Mouse (Mus musculus) liver, postnatal 0 days (tissue): ENCODE data around the gene Spcs1. TPM values are rescaled to one million over a fixed set of nuclear protein-coding genes. Genes with fewer than 3 reads are reported as not detected.

Experiments
- ATAC-seq: fragments of 200-750 bp; cut with Nextera tagmentation; 2 replicates; pipeline ENCODE4 v1.8.0; 2017; ENCODE audit warnings: mild to moderate bottlenecking, moderate library complexity
- DNase-seq: peaks from one replicate; pipeline ENCODE4 v3.0.0-alpha.2; 2016
- H3K27ac ChIP-seq: fragments of 300-500 bp; sonication (generic); 2 replicates; pipeline ENCODE4 v1.5.1; 2014; ENCODE audit warnings: antibody characterized with exemption, moderate library complexity, mild to moderate bottlenecking, low read depth
- H3K27me3 ChIP-seq: fragments of 300-500 bp; sonication (generic); 2 replicates; pipeline ENCODE4 v1.6.1; 2014; ENCODE audit warnings: low read length, control low read depth, mixed read lengths; ENCODE audit not compliant: insufficient read depth
- H3K36me3 ChIP-seq: fragments of 300-500 bp; sonication (generic); replicated peaks from 2 replicates; pipeline ENCODE4 v1.6.1; 2014; ENCODE audit warnings: mild to moderate bottlenecking, control low read depth, low read length, moderate library complexity, mixed read lengths; ENCODE audit not compliant: insufficient read depth
- H3K4me1 ChIP-seq: fragments of 300-500 bp; sonication (generic); 2 replicates; pipeline ENCODE4 v1.6.1; 2014; ENCODE audit warnings: antibody characterized with exemption, mild to moderate bottlenecking, control low read depth; ENCODE audit not compliant: insufficient read depth
- H3K4me2 ChIP-seq: fragments of 300-500 bp; sonication (generic); 2 replicates; pipeline ENCODE4 v1.6.1; 2014; ENCODE audit warnings: low read depth, mild to moderate bottlenecking, low read length, moderate library complexity, mixed read lengths
- H3K4me3 ChIP-seq: fragments of 300-500 bp; sonication (generic); 2 replicates; pipeline ENCODE4 v1.5.1; 2014; ENCODE audit warnings: low read depth, low read length
- H3K9ac ChIP-seq: fragments of 300-500 bp; sonication (generic); replicated peaks from 2 replicates; pipeline ENCODE4 v1.6.1; 2014; ENCODE audit warnings: mild to moderate bottlenecking, moderate library complexity
- H3K9me3 ChIP-seq: fragments of 300-500 bp; sonication (generic); 2 replicates; pipeline ENCODE4 v1.6.1; 2016; ENCODE audit warnings: mild to moderate bottlenecking, control low read depth, low read length, mixed read lengths
- CTCF ChIP-seq: sonication (generic); IDR thresholded peaks from 2 replicates; pipeline ENCODE4 v1.5.1; 2016; ENCODE audit warnings: antibody characterized with exemption, low read depth
- EP300 ChIP-seq: IDR thresholded peaks from 2 replicates; pipeline ENCODE4 v1.6.1; 2016; ENCODE audit warnings: antibody characterized with exemption, low read depth, mild to moderate bottlenecking
- WGBS: fragments of 180-500 bp; shearing (Covaris S2); extraction: QIAGEN DNeasy Blood & Tissue Kit; methylation state at CpG from one replicate; pipeline ENCODE4 v1.1.7; 2014; ENCODE audit not compliant: insufficient replicate concordance; 5-methylcytosine and 5-hydroxymethylcytosine counted together
- polyA plus RNA-seq: library from polyadenylated mRNA; unstranded; fragments of >200 nt; fragmentation: Nextera tagmentation; extraction: Ambion mirVana; gene quantifications from 2 replicates; pipeline ENCODE4 v1.2.1, GENCODE M21; 2015

Gene Spcs1
- polyA plus RNA-seq, 1 experiment from 2014 or later = 346 TPM

- peaks cover 20% of the 10 kb centered on the region for H3K4me1 ChIP-seq
- H3K4me3 ChIP-seq = peak overlapping the region; percentile 82
- peaks cover 38% of the 10 kb centered on the region for H3K36me3 ChIP-seq
- H3K9ac ChIP-seq = peak overlapping the region; percentile 87
- TF ChIP-seq CTCF (no peak), EP300 (no peak)
- 5% methylated on average over 25 of the region's 56 CpGs for WGBS
- peak overlapping the region; percentile 99 for H3K27ac ChIP-seq
- H3K9me3 ChIP-seq = no peaks in the 10 kb centered on the region
- H3K27me3 ChIP-seq = no peaks in the 10 kb centered on the region
- DNase-seq (peak; percentile 91), ATAC-seq (peak; percentile 91)
- peak overlapping the region; percentile 93 for H3K4me2 ChIP-seq
These were observed 18.1 kb upstream of the Spcs1 start for GRCm38 (mm10) chr14:31019331-31020205.

- TF ChIP-seq CTCF = peak; percentile 46
- TF ChIP-seq EP300 = no peak
These were observed 17.4 kb upstream of the Spcs1 start, which contains the start of the genes Pbrm1 and Gnl3 for GRCm38 (mm10) chr14:31018860-31019291. TSS of gene Pbrm1 (plus strand) at chr14:31019138. TSS of gene Gnl3 (minus strand) at chr14:31019152.

GRCm38 (mm10) chr14:31017854-31018253 is 16.4 kb upstream of the Spcs1 start:
- TF ChIP-seq CTCF (peak; percentile 61), EP300 (no peak)
- H3K36me3 ChIP-seq = peaks cover 47% of the 10 kb centered on the region
- ATAC-seq (no peak), DNase-seq (peak; percentile 47)
- 0% methylated on average over 2 of the region's 2 CpGs for WGBS
- peak overlapping the region; percentile 82 for H3K4me3 ChIP-seq
- no peaks in the 10 kb centered on the region for H3K9me3 ChIP-seq
- peak overlapping the region; percentile 93 for H3K4me2 ChIP-seq
- no peaks in the 10 kb centered on the region for H3K27me3 ChIP-seq
- peak overlapping the region; percentile 99 for H3K27ac ChIP-seq
- H3K9ac ChIP-seq = peak overlapping the region; percentile 87
- H3K4me1 ChIP-seq = peaks cover 20% of the 10 kb centered on the region

More at GRCm38 (mm10) chr14:31018860-31019291, 17.4 kb upstream of the Spcs1 start, which contains the start of the genes Pbrm1 and Gnl3:
- peak within 1 kb of the TSS; percentile 93 for H3K4me2 ChIP-seq
- H3K9ac ChIP-seq = peak within 1 kb of the TSS; percentile 87
- DNase-seq = peak; percentile 98
- no peaks in the 10 kb centered on the region for H3K27me3 ChIP-seq
- H3K4me1 ChIP-seq = peaks cover 20% of the 10 kb centered on the region
- no peaks in the 10 kb centered on the region for H3K9me3 ChIP-seq
- ATAC-seq = peak; percentile 90
- H3K27ac ChIP-seq = peak within 1 kb of the TSS; percentile 99
- under 1% methylated on average over 28 of the region's 53 CpGs for WGBS
- H3K4me3 ChIP-seq = peak within 1 kb of the TSS; percentile 82
- H3K36me3 ChIP-seq = peaks cover 40% of the 10 kb centered on the region

- H3K9me3 ChIP-seq = no peaks in the 10 kb centered on the region
- H3K4me2 ChIP-seq = no peak overlapping the region; the same call in 1 of the 2 replicates
- H3K9ac ChIP-seq = 0 out of 2 replicates have a peak overlapping the region, but pooled peaks have one; percentile 30
- DNase-seq (no peak), ATAC-seq (no peak)
- H3K4me3 ChIP-seq = no peak overlapping the region
- peaks cover 56% of the 10 kb centered on the region for H3K36me3 ChIP-seq
- peaks cover 20% of the 10 kb centered on the region for H3K4me1 ChIP-seq
- no peak overlapping the region for H3K27ac ChIP-seq
- TF ChIP-seq CTCF = no peak
- TF ChIP-seq EP300 = 0 out of 2 replicates have a peak, but pooled peaks have one; percentile 14
- no peaks in the 10 kb centered on the region for H3K27me3 ChIP-seq
- 50% methylated on average over 1 of the region's 1 CpGs for WGBS
These were observed 14.6 kb upstream of the Spcs1 start for GRCm38 (mm10) chr14:31016063-31016462.

- 88% methylated on average over 2 of the region's 2 CpGs for WGBS
- ATAC-seq (no peak), DNase-seq (no peak)
- H3K27ac ChIP-seq = no peak overlapping the region
- H3K9ac ChIP-seq = no peak overlapping the region
- H3K4me1 ChIP-seq = peaks cover 15% of the 10 kb centered on the region
- H3K4me2 ChIP-seq = no peak overlapping the region
- no peaks in the 10 kb centered on the region for H3K27me3 ChIP-seq
- no peak overlapping the region for H3K4me3 ChIP-seq
- no peaks in the 10 kb centered on the region for H3K9me3 ChIP-seq
- peaks cover 69% of the 10 kb centered on the region for H3K36me3 ChIP-seq
- no peak for TF ChIP-seq CTCF
- TF ChIP-seq EP300 = no peak
These were observed 12.5 kb upstream of the Spcs1 start for GRCm38 (mm10) chr14:31013928-31014327.

- WGBS = 81% methylated on average over 3 of the region's 3 CpGs
- H3K9ac ChIP-seq = no peak overlapping the region
- peaks cover 67% of the 10 kb centered on the region for H3K36me3 ChIP-seq
- DNase-seq (no peak), ATAC-seq (no peak)
- H3K4me2 ChIP-seq = no peak overlapping the region
- no peaks in the 10 kb centered on the region for H3K27me3 ChIP-seq
- no peak overlapping the region for H3K27ac ChIP-seq
- no peaks in the 10 kb centered on the region for H3K9me3 ChIP-seq
- peaks cover 2% of the 10 kb centered on the region; the same call in 1 of the 2 replicates for H3K4me1 ChIP-seq
- no peak for TF ChIP-seq CTCF
- H3K4me3 ChIP-seq = no peak overlapping the region
These were observed 10.1 kb upstream of the Spcs1 start for GRCm38 (mm10) chr14:31011588-31011987.
